In genomic region chr11:5955546-5956276, GRCm38 (mm10) we compare ENCODE assay signal across 8 mouse cellular contexts. TPM values are rescaled to one million over a fixed set of nuclear protein-coding genes. Genes with fewer than 3 reads are reported as not detected.
DNase-seq lines count a peak whose midpoint lies in the region; ATAC-seq and TF ChIP-seq lines count a peak whose summit lies in the region.

Ykt6 (plus strand) TSS chr11:5955693.

- H3K27ac ChIP-seq in bone marrow, adult 2 months (ENCODE audit: control insufficient read depth, insufficient read depth, low read depth, low read length, poor library complexity): peak within 1 kb of the TSS; percentile 95
- peak within 1 kb of the TSS; percentile 96 for H3K27ac ChIP-seq in embryonic facial prominence, embryonic 15.5 days (replicated peaks)
- H3K27ac ChIP-seq in limb, embryonic 14.5 days (replicated peaks; ENCODE audit: low read depth, low read length): peak within 1 kb of the TSS; percentile 88
- H3K27ac ChIP-seq in midbrain, postnatal 0 days (ENCODE audit: low read depth, low read length): peak within 1 kb of the TSS; percentile 87

- H3K4me2 ChIP-seq in embryonic facial prominence, embryonic 15.5 days (replicated peaks): peak within 1 kb of the TSS; percentile 72
- peak within 1 kb of the TSS; percentile 52 for H3K4me2 ChIP-seq in limb, embryonic 14.5 days (replicated peaks; ENCODE audit: low read depth, low read length, severe bottlenecking)
- peak within 1 kb of the TSS; percentile 67 for H3K4me2 ChIP-seq in midbrain, postnatal 0 days (ENCODE audit: low read depth, low read length, poor library complexity, severe bottlenecking)

- peaks cover 13% of the 10 kb centered on the region for H3K36me3 ChIP-seq in embryonic facial prominence, embryonic 15.5 days
- H3K36me3 ChIP-seq in limb, embryonic 14.5 days (ENCODE audit: control insufficient read depth, insufficient read depth, low read length): peaks cover 14% of the 10 kb centered on the region
- peaks cover 9% of the 10 kb centered on the region for H3K36me3 ChIP-seq in midbrain, postnatal 0 days (ENCODE audit: insufficient read depth, low read length)

- H3K9ac ChIP-seq in embryonic facial prominence, embryonic 15.5 days: peak within 1 kb of the TSS; percentile 67
- peak within 1 kb of the TSS; percentile 84 for H3K9ac ChIP-seq in limb, embryonic 14.5 days (ENCODE audit: low read depth, low read length, severe bottlenecking)
- H3K9ac ChIP-seq in midbrain, postnatal 0 days (replicated peaks; ENCODE audit: low read length, poor library complexity, severe bottlenecking): peak within 1 kb of the TSS; percentile 77

- peak; percentile 96 for DNase-seq in 416B (ENCODE audit: low read depth)
- DNase-seq in heart, adult 8-10 months (ENCODE audit: low spot score): peak; percentile 97
- peak; percentile 96 for DNase-seq in kidney, adult 9 months
- peak; percentile 96 for DNase-seq in limb, embryonic 14.5 days (ENCODE audit: low spot score)
- DNase-seq in midbrain, postnatal 0 days (ENCODE audit: low spot score): peak; percentile 97
- peak; percentile 85 to 88 for DNase-seq in spleen, postnatal 14 days (ENCODE audit: low spot score in 2 of 2)

- no peaks in the 10 kb centered on the region for H3K27me3 ChIP-seq in embryonic facial prominence, embryonic 15.5 days
- no peaks in the 10 kb centered on the region for H3K27me3 ChIP-seq in limb, embryonic 14.5 days (ENCODE audit: control insufficient read depth, insufficient read depth, low read length)
- no peaks in the 10 kb centered on the region for H3K27me3 ChIP-seq in midbrain, postnatal 0 days (ENCODE audit: insufficient read depth, low read length)

- peak; percentile 94 for ATAC-seq in embryonic facial prominence, embryonic 15.5 days (ENCODE audit: insufficient number of reproducible peaks, low FRiP score, low TSS enrichment, low read depth)
- peak; percentile 97 for ATAC-seq in limb, embryonic 14.5 days (ENCODE audit: low FRiP score, low read depth)
- peak; percentile 95 for ATAC-seq in midbrain, postnatal 0 days (ENCODE audit: low FRiP score)

- H3K4me1 ChIP-seq in bone marrow, adult 2 months (ENCODE audit: control insufficient read depth, insufficient read depth, low read length): no peaks in the 10 kb centered on the region
- H3K4me1 ChIP-seq in embryonic facial prominence, embryonic 15.5 days: peaks cover 26% of the 10 kb centered on the region
- peaks cover 9% of the 10 kb centered on the region for H3K4me1 ChIP-seq in limb, embryonic 14.5 days (ENCODE audit: control insufficient read depth, insufficient read depth, low read length)
- H3K4me1 ChIP-seq in midbrain, postnatal 0 days (ENCODE audit: insufficient read depth, low read length): no peaks in the 10 kb centered on the region

- under 1% methylated on average over 71 of the region's 71 CpGs for WGBS in bone marrow, adult 2 months
- under 1% methylated on average over 71 of the region's 71 CpGs for WGBS in embryonic facial prominence, embryonic 15.5 days
- WGBS in limb, embryonic 14.5 days: under 1% methylated on average over 66 of the region's 71 CpGs
- under 1% methylated on average over 68 of the region's 71 CpGs for WGBS in midbrain, postnatal 0 days

- peak within 1 kb of the TSS; percentile 98 for H3K4me3 ChIP-seq in bone marrow, adult 2 months (replicated peaks; ENCODE audit: control insufficient read depth, low read depth, low read length)
- H3K4me3 ChIP-seq in embryonic facial prominence, embryonic 15.5 days (replicated peaks): peak within 1 kb of the TSS; percentile 68
- peak within 1 kb of the TSS; percentile 72 for H3K4me3 ChIP-seq in limb, embryonic 14.5 days (replicated peaks; ENCODE audit: low read length)
- peak within 1 kb of the TSS; percentile 68 for H3K4me3 ChIP-seq in midbrain, postnatal 0 days (ENCODE audit: low read depth, low read length)

- peak; percentile 84; the same call in 1 of the 2 replicates for TF ChIP-seq POLR2A in bone marrow, adult 2 months (IDR thresholded peaks at IDR 0.05; ENCODE audit: borderline replicate concordance, control insufficient read depth, low read depth, low read length)
- peak; percentile 83; the same call in 1 of the 2 replicates for TF ChIP-seq POLR2A in limb, embryonic 14.5 days (IDR thresholded peaks at IDR 0.05; ENCODE audit: borderline replicate concordance, extremely low read depth, insufficient read depth, insufficient read length)

- no peak for TF ChIP-seq CTCF in bone marrow, adult 2 months (IDR thresholded peaks at IDR 0.05; ENCODE audit: control insufficient read depth, insufficient read depth, low read length)
- no peak for TF ChIP-seq CTCF in midbrain, postnatal 0 days (IDR thresholded peaks at IDR 0.05)

- H3K9me3 ChIP-seq in embryonic facial prominence, embryonic 15.5 days (replicated peaks): no peaks in the 10 kb centered on the region
- H3K9me3 ChIP-seq in limb, embryonic 14.5 days (ENCODE audit: control insufficient read depth, low read length): no peaks in the 10 kb centered on the region
- H3K9me3 ChIP-seq in midbrain, postnatal 0 days (ENCODE audit: low read length): no peaks in the 10 kb centered on the region

RNA-seq across cellular contexts. Expression of gene Ykt6, which starts in this region (rescaled TPM):
- polyA plus RNA-seq in bone marrow, adult 2 months (2011; ENCODE audit: insufficient read depth, insufficient read length, low replicate concordance, missing spikeins): 24.6 and 30.8 TPM in 2 replicates
- 64.4 and 66.7 TPM in 2 replicates for polyA plus RNA-seq in embryonic facial prominence, embryonic 15.5 days (2015; fragmentation: Nextera tagmentation; extraction: Ambion mirVana)
- 10 to 100 TPM; 54.8 to 67.3 (median 62.1) TPM for total RNA-seq in heart, adult 8-10 months (2022)
- 79.0 and 81.0 TPM in 2 replicates for polyA plus RNA-seq in limb, embryonic 14.5 days (2012; rRNA removed)
- polyA plus RNA-seq in limb, embryonic 14.5 days (2014; fragmentation: Nextera tagmentation; extraction: Ambion mirVana): 33.2 and 34.8 TPM in 2 replicates
- 148 and 151 TPM in 2 replicates for total RNA-seq in midbrain, postnatal 0 days (2014; rRNA removed)
- 87.0 and 89.0 TPM in 2 replicates for polyA plus RNA-seq in midbrain, postnatal 0 days (2015; fragmentation: Nextera tagmentation; extraction: Ambion mirVana)

Comparison
In these comparisons a context has a peak if more than half of its experiments do, and no peak if none do; other contexts are left out.
1. Peak in every context shown above with its lines: DNase-seq, ATAC-seq, H3K4me3 ChIP-seq and H3K27ac ChIP-seq.